Mouse (Mus musculus): ENCODE measurements around the gene Dtl. TPM values are rescaled to one million over a fixed set of nuclear protein-coding genes. Genes with fewer than 3 reads are reported as not detected.
"Not testable (repeated sequence)": the region's sequence is repeated elsewhere in the genome, so short reads cannot be mapped to it uniquely, and the experiment has no call there.

The Dtl gene
- total RNA-seq, 2 experiments from 2014 or later, result 6.3 to 7.6 TPM

DNA sequence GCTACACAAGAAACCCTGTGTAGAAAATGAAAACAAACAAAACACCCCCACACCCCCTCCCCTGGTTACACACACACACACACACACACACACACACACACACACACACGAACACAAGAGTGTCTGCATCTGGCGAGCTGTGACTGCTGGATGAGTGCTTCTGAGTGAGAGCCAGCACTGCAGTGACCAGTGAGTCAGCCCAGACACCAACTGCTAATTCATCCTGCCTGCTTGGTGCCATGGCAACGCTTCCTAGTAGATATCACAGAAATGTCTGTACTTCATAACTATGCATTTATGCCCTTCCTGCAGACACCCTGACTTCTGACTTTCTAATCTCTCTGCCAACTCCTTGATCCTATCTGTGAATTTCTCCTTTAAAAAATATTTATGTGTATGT lies 48.3 kb downstream of the Dtl start:
- intact Hi-C loops (cut with DNase I), result no loop called here
- peak in 1 of 2 experiments; percentile 24 for DNase-seq (ENCODE audit: low spot score in 2 of 2)

DNA sequence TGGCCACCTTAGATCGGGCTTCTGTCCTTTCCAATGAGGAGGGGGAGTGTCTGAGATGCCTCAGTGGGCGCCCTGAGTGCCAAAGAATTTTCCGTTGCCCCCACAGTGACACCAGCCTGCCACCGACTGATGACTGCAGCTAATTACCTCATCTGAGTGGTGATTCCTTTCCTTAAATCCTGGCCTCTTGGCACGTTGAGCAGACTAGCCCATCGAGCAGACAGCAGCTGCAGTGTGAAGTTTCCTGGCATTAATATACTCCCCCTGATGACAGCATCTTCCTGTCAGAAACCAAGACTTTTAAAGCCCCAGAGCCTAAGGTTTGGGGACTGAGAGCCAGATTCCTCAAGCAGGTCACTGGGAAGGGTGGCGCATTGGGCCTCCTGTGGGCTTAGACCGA lies 53.9 kb downstream of the Dtl start:
- intact Hi-C loops (cut with DNase I), result no loop called here
- DNase-seq (ENCODE audit: low spot score in 2 of 2), result no peak

DNA sequence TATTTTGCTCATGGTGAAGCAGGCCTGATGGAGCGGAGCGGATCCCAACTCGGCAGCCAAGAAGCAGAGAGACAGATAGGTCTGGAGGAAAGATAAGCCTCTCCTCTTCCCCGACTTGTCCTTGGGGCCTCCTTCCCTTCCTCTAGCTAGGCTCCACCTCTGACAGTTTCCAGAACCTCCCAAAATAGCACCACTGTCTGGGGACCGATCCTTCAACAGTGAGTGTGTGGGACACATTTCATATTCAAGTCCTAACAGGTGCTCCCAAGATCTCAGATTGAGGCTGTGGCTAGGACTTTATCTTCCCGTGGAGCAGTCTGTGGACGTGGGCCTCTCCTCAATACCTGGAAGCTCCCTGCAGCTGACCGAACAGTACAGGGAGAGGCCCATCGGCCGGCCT lies 54.7 kb downstream of the Dtl start:
- intact Hi-C loops (cut with DNase I), result no loop called here
- DNase-seq (ENCODE audit: low spot score in 2 of 2), result no peak

DNA sequence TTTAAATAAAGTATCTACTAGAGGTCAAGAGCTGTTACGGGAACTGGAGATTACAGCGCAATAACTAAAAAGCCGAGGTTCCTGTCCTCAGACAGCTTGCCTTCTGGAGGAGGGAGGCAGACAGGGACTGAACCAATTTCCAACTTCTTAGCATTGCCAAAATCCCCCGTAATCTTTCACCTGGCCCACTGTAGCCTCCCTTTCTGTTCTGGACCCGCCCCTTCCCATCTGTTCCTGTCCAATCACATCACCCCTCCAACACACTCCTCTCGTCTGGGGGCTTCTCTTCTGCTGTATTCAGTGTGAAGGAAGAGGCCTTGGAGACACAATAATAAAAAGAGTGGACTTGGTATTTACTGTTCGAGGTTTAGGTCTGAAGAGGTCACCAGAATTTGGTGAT lies 55.1 kb downstream of the Dtl start:
- no peak for DNase-seq (ENCODE audit: low spot score in 2 of 2)

DNA sequence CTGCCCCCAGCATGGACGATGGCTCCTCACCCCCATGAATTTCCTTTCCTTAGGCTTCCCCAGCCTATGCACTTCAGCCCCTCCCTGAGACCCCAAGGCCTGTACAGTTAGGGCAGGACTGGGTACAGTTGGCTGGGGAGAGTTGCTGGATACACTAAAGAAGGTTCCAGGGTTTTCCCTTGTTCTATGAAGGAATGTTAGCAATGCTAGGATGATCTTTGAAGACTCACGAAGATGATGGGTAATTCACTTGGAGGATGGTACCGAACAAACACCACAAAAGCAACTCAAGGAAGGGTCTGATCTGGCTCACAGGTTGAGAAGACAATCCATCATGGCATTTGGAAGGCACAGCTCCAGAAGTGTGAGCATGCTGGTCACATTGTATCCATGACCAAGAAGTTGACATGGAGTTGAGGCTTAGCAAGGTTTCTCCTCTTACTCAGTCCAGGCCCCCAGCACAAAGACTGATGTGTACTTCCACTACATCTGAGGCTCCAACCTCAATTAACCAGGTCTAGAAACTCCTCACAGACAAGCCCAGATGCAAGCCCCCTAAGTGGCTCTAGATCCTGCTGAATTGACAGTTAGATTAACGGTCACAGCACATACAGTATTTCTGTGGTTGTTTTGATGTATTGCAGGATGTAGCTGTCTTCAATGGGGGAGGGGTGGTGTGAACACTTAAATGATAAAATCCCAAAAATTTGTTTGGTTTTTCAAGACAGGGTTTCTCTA lies 55.8 kb downstream of the Dtl start:
- intact Hi-C loops (cut with DNase I), result no loop called here
- DNase-seq (ENCODE audit: low spot score in 2 of 2), result no peak

More for the DNA sequence above, 55.1 kb downstream of the Dtl start:
- intact Hi-C loops (cut with DNase I), result no loop called here

DNA sequence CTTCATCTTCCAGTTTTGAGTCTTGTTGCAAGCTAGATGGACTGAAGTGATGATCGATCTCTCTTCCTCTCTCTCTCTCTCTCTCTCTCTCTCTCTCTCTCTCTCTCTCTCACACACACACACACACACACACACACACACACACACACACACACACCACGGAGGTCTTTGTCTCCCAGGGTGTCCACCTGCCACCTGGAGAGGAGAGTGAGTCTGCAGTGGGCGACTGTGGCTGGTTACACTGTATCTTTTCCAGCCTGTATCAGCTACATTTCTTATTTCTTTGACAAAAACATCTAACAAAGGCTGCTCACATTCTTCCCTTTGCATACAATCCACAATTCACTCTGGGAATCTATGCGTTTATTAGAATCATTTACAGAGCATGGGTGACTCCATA lies 56.4 kb downstream of the Dtl start:
- DNase-seq (ENCODE audit: low spot score in 2 of 2), result no peak
- intact Hi-C loops (cut with DNase I), result no loop called here

DNA sequence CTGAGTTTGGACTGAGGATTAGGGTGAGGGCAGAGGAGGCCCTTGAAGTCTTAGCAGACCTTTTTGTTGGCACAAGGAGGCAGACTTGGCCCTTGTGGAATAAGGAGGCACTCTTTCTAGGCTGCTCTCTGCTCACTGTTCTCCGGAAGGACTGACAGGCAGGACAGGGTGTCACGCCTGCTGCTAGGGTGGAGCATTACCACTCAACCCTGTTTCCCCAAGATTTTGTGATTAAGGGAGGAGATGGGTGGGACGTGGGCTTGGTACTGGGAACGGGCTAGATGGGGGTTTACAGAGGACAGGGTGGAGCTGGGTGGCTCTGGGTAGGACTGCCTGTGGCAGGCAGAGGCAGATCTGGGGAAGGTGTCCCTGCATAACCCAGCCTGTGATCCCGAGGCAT lies 57.4 kb downstream of the Dtl start:
- intact Hi-C loops (cut with DNase I), result no loop called here

DNA sequence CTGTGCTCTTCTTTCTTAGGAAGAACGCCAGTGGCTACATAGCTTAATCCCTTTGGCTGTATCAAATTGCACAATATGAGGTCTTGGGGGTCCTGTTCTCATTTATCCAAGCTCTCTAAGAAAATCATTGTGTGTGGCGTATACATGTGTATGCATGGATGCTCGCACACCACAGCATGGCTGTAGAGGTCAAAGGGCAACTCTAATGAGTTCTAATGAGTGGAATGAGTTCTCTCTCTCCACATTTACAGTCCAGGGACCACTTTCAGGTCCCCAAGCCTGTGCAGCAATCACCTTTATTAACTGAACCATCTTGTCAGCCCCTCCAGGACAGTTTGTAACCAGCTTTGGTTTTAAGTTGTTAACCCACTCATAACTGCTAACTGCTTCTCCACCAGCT lies 58.3 kb downstream of the Dtl start:
- intact Hi-C loops (cut with DNase I), result no loop called here
- no peak for DNase-seq (ENCODE audit: low spot score in 2 of 2)

More for the DNA sequence above, 57.4 kb downstream of the Dtl start:
- no peak for DNase-seq (ENCODE audit: low spot score in 2 of 2)

DNA sequence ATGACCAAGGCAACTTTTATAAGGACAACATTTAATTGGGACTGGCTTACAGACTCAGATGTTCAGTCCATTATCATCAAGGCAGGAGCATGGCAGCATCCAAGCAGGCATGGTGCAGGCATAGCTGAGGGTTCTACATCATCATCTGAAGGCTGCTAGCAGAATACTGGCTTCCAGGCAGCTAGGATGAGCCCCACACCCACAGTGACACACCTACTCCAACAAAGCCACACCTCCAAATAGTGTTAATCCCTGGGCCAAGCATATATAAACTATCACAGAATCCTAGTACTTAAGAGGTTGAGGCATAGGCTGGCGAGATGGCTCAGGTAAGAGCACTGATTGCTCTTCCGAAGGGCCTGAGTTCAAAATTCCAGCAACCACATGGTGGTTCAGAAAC lies 59.0 kb downstream of the Dtl start:
- DNase-seq (ENCODE audit: low spot score in 2 of 2); intact Hi-C loops (cut with DNase I): not testable (repeated sequence)

DNA sequence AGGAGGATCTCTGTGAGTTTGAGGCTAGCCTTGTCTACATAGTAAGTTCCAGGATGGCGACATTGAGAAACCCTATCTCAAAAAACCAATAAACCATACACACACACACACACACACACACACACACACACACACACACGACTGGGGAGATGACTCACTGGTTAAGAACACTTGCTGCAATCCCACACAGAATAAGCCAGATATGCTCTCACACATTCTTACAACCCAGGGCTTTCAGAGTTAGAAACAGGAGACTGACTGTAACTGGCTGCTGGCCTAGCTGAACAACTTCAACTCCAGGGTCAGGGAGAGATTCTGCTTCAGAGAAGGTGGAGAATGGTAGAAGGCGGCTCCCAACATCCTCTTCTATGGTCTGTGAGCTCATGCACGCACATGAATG lies 62.1 kb downstream of the Dtl start:
- intact Hi-C loops (cut with DNase I), result no loop called here
- DNase-seq (ENCODE audit: low spot score in 2 of 2), result no peak

DNA sequence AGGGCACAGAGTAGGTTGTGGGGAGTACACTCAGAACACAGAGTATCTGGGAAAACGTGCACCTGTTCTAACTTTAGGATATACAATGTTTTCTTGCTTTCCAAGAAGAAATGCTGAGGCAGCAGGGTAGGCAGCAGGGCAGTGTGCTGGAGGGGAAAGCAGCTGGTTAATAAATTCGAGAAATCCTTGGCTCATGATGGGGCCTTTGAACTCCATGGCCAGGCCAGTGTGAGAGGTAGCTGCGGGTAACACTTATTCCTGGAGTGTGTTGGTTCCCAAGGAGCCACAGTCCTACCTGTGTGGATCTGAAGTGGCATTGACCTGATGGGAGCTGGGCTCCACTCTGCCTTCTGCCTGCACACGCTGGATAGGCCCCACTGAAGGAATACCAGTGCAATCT lies 63.0 kb downstream of the Dtl start:
- intact Hi-C loops (cut with DNase I), result no loop called here
- DNase-seq (ENCODE audit: low spot score in 2 of 2), result no peak

DNA sequence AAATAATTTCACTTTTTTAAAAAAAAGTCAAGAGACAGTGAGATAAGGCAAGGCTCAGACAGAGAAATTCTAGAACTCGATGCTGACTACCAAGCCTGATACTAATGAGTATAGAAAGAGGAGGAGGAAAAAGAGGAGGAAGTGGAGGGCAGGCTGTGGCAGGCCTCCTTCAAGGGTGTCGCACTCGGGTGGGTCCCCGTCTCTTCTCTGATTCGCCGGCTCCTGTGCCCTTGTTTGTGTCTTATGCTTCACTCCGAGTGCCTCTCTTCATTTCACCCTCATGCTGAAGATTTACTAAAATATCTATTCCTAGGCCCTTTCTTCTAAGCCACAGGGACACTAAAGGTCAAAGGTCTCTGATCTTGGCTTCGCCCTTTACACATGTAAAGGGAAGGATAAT lies 63.8 kb downstream of the Dtl start:
- intact Hi-C loops (cut with DNase I), result no loop called here
- DNase-seq (ENCODE audit: low spot score in 2 of 2), result no peak

DNA sequence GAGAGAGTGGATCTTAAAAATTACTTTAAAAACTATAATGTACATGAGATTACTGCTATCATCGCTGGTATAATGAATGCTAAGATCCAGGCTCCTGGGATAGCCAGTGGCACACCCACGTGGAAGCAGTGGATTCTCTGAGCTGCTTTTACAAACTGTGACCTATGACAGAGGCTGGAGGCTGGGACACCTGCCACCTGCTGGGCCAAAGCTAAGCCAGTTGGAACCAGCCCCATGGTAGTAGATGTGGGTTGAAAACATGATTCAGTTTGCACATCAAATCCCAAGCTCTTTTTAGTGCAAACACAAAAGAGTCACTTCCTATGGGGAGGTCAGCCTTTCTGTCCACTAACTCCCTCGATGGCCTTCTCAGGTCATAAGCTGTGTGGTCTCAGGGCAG lies 65.5 kb downstream of the Dtl start:
- intact Hi-C loops (cut with DNase I), result no loop called here
- DNase-seq (ENCODE audit: low spot score in 2 of 2), result no peak

DNA sequence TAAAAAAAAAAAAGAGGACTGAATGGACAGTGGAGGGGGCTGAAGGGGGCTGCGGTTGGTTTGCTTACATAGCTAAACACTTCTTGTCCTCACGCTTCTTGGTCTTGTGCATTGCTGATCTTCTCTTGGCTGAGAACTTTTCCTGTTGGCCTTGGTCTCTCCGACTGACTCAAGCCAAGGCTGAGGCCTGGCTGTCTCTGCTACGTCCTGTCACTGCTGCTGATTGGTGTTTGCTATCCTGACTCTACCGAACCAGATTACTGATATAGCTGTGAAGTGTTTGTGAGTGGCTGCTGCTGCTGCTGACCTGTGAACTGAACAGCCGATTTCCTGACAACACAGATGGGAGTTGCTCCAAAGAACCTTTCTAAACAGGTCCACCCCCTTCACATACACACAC lies 66.2 kb downstream of the Dtl start:
- intact Hi-C loops (cut with DNase I), result no loop called here

DNA sequence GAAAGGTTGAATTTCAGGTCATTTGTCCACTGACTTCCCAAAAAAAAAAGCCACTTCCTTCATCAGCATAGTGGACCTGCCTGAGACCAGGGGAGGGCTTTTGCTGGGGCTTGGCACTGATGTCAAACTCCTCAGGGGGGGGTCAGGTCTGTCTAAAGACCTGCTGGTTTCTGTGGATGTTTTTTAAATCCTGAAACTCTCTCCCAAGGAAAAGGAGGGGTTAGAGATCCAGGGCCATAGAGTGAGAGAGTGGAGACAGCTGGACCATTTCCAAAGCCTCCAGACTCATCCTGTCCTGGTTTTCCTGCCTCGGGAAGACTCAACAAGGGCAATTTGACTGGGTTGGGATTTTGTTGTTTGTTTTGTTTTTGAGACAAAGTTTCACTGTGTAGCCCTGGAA lies 68.6 kb downstream of the Dtl start:
- DNase-seq (ENCODE audit: low spot score in 2 of 2), result no peak
- intact Hi-C loops (cut with DNase I), result no loop called here

More for the DNA sequence above, 66.2 kb downstream of the Dtl start:
- DNase-seq (ENCODE audit: low spot score in 2 of 2), result no peak

DNA sequence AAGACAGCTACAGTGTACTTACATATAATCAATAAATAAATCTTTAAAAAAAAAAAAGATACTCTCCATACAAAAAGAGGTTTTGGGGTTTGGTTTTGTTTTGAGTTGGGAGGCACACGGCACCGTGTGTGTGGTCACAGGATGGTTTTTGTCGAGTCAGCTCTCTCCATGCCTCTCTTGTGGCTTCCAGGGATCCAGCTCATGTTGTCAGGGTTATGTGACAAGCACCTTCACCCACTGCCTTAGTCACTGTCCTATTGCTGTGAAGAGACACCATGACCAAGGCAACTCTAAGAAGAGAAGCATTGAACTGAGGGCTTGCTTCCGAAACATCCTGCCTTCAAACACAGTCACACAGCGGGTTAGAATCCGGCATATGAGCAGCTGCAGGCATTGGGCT lies 75.7 kb downstream of the Dtl start:
- no peak for DNase-seq (ENCODE audit: low spot score in 2 of 2)
- intact Hi-C loops (cut with DNase I), result no loop called here

DNA sequence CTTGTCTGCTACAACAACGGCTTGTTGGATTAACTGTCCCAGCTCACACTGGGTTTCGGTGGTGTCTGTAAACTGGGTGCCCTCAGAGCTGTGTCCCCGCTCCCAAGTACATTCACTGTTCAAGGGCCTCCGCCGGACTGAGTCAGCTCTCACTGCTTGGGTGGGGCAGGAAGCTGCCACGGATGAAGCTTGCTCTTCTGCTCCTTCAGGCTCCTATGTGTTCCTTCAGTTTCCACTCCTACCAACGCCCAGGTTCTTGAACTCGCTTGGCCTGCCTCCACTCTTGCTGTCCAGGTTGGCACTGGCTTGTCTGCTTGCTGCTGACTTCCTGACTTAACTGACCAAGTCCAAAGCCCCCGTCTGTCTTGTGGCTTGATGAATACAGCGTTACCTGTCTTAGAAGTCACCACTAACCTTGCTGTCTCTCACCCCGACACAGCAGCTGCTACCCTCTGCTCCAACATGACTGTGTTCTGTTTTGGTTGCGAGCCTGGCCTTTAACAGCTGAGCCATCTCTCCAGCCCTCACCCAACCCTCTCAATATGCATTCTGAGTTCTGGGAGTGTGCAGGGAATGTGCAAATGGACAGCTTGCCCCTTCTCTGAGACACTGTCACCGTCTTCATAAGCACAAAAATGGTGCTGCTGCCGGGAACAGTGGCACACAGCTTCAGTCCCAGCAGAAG lies 76.9 kb downstream of the Dtl start:
- DNase-seq (ENCODE audit: low spot score in 2 of 2), result no peak
- intact Hi-C loops (cut with DNase I), result no loop called here

DNA sequence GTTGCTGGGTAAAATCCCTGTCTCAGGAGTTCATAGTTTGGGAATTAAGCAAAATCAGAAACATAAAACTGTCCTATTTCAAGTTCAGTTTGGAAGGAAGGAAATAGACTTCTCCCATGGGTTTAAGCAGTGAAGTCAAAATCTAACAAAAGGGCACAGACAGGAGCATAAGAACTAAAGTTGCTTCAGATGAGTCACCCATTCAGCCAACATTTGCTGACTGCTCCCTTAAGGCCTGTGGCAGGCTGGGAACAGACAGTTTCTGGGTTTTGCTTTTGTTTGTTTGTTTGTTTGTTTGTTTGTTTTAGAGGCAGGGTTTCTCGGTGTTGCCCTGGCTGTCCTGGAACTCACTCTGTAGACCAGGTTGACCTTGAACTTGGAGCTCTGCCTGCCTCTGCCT lies 78.7 kb downstream of the Dtl start:
- DNase-seq (ENCODE audit: low spot score in 2 of 2), result no peak
- intact Hi-C loops (cut with DNase I), result no loop called here

DNA sequence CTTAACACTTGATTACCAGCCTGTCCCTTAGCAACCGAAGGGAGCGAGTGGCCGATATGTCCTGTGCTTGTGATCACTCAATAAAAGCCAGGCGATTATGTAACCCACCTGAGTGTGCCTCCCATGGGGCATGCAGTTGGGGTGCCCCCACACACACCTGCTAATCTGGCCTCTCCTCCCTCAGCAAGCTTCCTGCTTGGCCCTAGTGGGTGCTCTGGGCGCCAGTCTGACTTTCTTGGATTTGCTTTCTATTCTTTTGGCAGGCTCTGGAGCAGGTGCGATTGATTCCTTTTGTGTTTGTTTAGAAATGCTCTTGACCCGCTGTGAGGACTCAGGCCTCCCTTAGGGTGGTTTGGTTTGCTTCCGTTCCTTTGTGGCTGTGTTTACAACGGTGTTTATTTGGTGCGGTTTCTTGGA lies 80.3 kb downstream of the Dtl start:
- intact Hi-C loops (cut with DNase I), result no loop called here
- no peak for DNase-seq (ENCODE audit: low spot score in 2 of 2)

DNA sequence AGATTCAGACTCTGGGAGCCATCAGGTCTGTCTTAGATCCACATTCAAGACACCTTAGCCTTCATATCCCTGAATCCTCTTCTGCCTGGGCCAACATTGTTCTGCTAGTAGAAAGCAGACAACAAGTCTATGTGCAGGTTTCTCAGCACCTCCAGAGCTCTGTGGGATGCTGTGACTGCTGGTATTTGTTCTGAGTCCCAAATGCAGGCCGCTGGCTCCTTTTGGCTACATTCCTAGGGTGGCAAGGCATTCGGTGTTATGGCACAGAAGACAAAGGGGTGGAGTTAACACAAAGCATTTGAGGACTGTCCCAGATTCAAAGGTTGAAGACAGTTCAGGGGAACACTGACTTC lies 81.1 kb downstream of the Dtl start:
- intact Hi-C loops (cut with DNase I), result no loop called here

DNA sequence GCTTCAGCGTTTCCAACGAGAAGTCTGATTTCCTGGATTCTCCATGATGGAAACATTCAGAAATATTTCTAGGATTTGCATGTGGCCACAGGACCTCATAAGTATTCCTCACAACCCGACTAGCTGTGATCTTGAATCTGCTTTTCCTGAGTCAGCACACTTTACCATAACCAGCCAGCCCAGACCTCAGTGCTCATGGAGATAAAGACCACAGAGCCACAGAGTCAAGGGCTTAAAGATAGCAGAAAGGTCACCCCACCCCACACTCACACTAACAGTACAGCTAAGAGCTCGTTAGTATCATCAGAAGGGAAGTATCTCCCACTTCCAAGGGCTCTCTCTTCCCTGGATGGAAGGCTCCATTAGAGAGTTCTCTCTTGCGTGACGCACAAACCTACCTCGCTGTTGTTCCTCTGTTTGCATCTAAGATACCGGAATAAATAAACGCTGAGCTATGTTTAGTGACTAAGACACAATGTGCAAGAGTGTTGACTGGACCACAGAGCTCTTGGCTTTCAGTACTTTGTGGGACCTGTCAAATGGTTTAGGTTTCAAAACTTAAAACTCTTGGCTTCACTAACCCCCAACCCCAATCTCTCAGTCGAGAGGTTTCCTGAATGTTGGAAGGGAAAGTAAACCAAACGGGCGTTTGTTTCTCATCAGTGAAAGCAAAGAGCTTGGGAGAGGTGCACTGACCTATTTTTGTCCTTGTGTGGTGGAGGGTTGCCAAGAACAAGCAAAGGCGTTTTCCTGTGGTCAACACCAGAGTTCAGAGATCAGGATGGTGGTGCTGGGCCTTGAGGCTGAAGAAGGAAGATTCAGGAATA lies 81.7 kb downstream of the Dtl start:
- intact Hi-C loops (cut with DNase I), result no loop called here
- DNase-seq (ENCODE audit: low spot score in 2 of 2), result no peak

More for the DNA sequence above, 81.1 kb downstream of the Dtl start:
- DNase-seq (ENCODE audit: low spot score in 2 of 2), result no peak

Measured in left cerebral cortex, postnatal 36 days (tissue).